Mouse (Mus musculus) forebrain, embryonic 10.5 days (tissue): ENCODE data around the gene Sqstm1. TPM values are rescaled to one million over a fixed set of nuclear protein-coding genes. Genes with fewer than 3 reads are reported as not detected.

Experiments
- DNase-seq: peaks from one replicate; pipeline ENCODE4 v3.0.0-alpha.2; 2017; ENCODE audit warnings: low spot score; ENCODE audit errors: extremely low spot score
- H3K27ac ChIP-seq: fragments of 300-500 bp; sonication (generic); 2 replicates; pipeline ENCODE4 v1.5.1; 2016; ENCODE audit warnings: mild to moderate bottlenecking
- H3K27me3 ChIP-seq: fragments of 300-500 bp; sonication (generic); 2 replicates; pipeline ENCODE4 v1.6.1; 2016; ENCODE audit warnings: mild to moderate bottlenecking; ENCODE audit not compliant: poor library complexity, severe bottlenecking
- H3K36me3 ChIP-seq: fragments of 300-500 bp; sonication (generic); replicated peaks from 2 replicates; pipeline ENCODE4 v1.6.1; 2016; ENCODE audit warnings: mild to moderate bottlenecking, moderate library complexity
- H3K4me1 ChIP-seq: fragments of 300-500 bp; sonication (generic); 2 replicates; pipeline ENCODE4 v1.6.1; 2016
- H3K4me3 ChIP-seq: fragments of 300-500 bp; sonication (generic); 2 replicates; pipeline ENCODE4 v1.5.1; 2016; ENCODE audit warnings: mild to moderate bottlenecking, moderate library complexity
- H3K9me3 ChIP-seq: fragments of 300-500 bp; sonication (generic); 2 replicates; pipeline ENCODE4 v1.6.1; 2016; ENCODE audit warnings: mild to moderate bottlenecking, moderate library complexity
- WGBS: fragments of 180-500 bp; shearing (Covaris S2); methylation state at CpG from one replicate; pipeline ENCODE4 v1.1.7; 2016; 5-methylcytosine and 5-hydroxymethylcytosine counted together
- polyA plus RNA-seq: library from polyadenylated mRNA; unstranded; fragments of >200 nt; fragmentation: Nextera tagmentation; extraction: Ambion mirVana; gene quantifications from 2 replicates; pipeline ENCODE4 v1.2.1, GENCODE M21; 2016

The Sqstm1 gene
- 117 and 122 TPM in 2 replicates for polyA plus RNA-seq

DNA sequence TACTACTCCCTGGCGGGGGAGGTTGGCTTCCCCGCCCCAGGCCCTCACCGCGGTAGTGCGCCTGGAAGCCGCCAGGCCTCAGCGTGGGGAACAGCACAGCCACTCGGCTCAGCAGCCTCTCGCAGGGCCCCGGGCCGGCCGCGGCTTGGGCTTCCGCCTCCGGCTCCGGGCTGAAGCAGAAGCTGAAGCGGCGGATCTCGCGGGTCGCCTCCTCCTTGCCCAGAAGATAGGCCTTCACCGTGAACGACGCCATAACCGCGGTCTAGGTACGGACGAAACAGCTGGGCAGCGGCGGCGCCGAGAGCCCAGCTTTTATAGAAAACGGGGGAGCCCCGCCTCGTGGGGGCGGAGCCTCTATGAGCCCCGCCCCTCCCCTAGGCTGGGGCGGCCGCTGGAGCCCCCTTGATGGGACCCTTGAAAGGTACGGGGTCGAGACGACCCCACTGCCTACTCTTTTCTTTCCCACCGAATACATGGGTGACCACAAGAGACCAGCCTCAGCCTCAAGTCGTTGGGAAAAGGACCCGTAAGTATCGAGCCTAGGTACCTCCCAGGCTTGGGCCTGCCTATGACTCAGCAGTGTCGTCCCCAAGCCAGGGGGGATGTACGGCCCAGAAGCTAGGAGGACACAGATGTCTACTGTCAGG is at the start of gene Sqstm1, which contains the start of gene Mgat4b:
Gene Sqstm1, minus strand, starts transcription at position 323 of the 647 bp plus-strand sequence.
Gene Mgat4b, plus strand, starts transcription at position 386 of the 647 bp plus-strand sequence.
- Histone ChIP-seq H3K36me3 (peaks cover 30% of the 10 kb centered on the region), H3K9me3 (no peaks in the 10 kb centered on the region), H3K4me3 (peak within 1 kb of the TSS; percentile 97), H3K4me1 (peaks cover 32% of the 10 kb centered on the region), H3K27ac (peak within 1 kb of the TSS; percentile 95), H3K27me3 (no peaks in the 10 kb centered on the region)
- peak; percentile 81 for DNase-seq
- under 1% methylated on average over 48 of the region's 48 CpGs for WGBS

DNA sequence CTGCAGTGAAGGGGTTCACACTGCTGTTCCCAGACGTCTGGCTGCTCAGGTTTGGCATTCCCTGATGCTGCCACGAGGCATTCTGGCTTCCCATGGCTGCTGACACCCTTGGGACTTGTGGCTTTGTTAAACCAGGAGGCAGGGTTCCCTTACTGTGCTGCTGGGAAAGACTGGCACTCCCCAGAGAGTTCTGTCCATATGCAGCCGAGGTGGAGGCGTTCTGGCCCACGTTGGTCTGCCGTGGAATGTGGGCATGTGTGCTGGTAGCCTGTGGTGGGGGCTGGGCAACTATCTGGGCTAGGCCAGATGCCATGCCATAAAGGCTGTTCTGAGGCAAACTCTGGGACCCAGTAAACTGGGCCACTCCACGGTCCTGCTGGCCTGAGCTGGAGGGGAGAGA is 47.7 kb upstream of the Sqstm1 start:
- DNase-seq: no peak
- H3K4me3 ChIP-seq: no peak overlapping the region
- H3K36me3 ChIP-seq: peaks cover 80% of the 10 kb centered on the region
- WGBS: 91% methylated on average over 7 of the region's 7 CpGs
- no peak overlapping the region for H3K27ac ChIP-seq
- no peaks in the 10 kb centered on the region for H3K27me3 ChIP-seq
- H3K4me1 ChIP-seq: peaks cover 2% of the 10 kb centered on the region; the same call in 1 of the 2 replicates
- no peaks in the 10 kb centered on the region for H3K9me3 ChIP-seq

DNA sequence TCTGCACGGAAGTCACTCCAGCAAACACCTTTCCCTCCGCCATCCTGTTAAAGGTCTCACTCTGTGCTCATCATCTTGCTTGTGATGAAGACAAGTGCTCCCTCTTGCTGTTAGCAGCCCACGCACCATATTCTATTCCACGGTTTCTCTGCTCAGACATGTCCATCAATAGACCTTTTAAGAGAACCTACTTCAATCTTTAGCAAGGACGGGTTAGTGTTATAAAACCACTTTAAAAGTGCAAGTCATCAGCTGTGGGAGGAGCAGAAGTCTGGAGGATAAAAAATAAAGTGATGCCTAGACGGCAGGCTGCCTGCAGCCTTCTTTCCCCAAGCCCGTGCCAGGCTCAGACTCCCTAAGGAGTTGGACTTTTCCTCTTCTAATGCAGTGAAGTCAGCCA is 46.0 kb upstream of the Sqstm1 start:
- Histone ChIP-seq H3K27ac (no peak overlapping the region), H3K4me1 (peaks cover 18% of the 10 kb centered on the region), H3K9me3 (no peaks in the 10 kb centered on the region), H3K36me3 (peaks cover 63% of the 10 kb centered on the region), H3K27me3 (no peaks in the 10 kb centered on the region), H3K4me3 (no peak overlapping the region)
- no peak for DNase-seq
- 93% methylated on average over 7 of the region's 7 CpGs for WGBS

DNA sequence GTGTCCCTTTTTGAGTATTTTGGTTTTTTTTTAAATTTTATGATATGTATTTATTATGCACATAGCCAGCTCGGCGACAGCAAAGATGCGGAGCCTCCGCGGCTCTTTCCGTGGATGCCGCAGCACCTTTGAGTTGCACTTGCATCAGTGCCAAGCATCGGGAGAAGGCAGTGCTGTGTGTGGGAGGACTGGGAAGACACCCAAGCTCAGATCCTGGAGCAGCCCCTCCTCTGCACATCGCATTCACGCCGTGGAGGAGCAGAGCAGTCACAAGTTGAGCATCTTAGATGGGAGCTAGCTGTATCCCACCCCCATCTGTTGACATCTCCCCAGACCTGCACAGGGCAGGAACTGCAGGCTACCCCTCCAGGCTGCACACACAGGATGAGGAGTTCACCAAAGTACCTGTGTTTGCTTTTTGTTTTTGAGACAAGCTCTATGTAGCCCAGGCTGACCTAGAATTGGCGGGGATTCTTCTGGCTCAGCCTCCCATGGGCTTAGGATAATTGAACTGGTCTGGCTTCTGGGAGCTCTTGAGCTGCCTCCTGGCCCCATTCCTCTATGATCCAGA is 43.5 kb upstream of the Sqstm1 start:
- no peak overlapping the region for H3K4me3 ChIP-seq
- WGBS: 89% methylated on average over 12 of the region's 12 CpGs
- H3K36me3 ChIP-seq: peaks cover 38% of the 10 kb centered on the region
- H3K4me1 ChIP-seq: peaks cover 18% of the 10 kb centered on the region
- no peak overlapping the region for H3K27ac ChIP-seq
- DNase-seq: no peak
- no peaks in the 10 kb centered on the region for H3K27me3 ChIP-seq
- H3K9me3 ChIP-seq: no peaks in the 10 kb centered on the region

DNA sequence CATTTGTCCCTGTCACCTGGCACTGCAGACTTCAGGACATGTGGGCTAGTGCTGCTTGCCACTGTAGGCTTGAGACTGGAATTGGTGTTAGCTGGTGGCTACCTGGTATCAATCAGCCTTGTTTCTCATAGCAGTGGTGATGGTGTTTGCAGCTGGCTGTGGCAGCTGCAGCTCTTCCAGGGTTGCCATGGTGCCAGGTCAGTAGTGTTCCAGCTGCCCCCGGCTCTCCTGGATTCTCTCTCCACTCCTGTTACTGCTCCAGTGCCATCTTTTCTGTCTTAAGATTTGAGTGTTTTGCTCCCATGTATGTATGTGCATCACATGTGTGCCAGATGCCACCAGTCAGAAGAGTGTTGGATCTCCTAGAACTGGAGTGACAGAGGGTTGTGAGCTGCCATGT is 42.8 kb upstream of the Sqstm1 start:
- no peak overlapping the region for H3K27ac ChIP-seq
- H3K4me3 ChIP-seq: no peak overlapping the region
- DNase-seq: no peak
- peaks cover 18% of the 10 kb centered on the region for H3K4me1 ChIP-seq
- 84% methylated on average over 1 of the region's 1 CpGs for WGBS
- H3K36me3 ChIP-seq: peaks cover 31% of the 10 kb centered on the region
- no peaks in the 10 kb centered on the region for H3K9me3 ChIP-seq
- no peaks in the 10 kb centered on the region for H3K27me3 ChIP-seq

DNA sequence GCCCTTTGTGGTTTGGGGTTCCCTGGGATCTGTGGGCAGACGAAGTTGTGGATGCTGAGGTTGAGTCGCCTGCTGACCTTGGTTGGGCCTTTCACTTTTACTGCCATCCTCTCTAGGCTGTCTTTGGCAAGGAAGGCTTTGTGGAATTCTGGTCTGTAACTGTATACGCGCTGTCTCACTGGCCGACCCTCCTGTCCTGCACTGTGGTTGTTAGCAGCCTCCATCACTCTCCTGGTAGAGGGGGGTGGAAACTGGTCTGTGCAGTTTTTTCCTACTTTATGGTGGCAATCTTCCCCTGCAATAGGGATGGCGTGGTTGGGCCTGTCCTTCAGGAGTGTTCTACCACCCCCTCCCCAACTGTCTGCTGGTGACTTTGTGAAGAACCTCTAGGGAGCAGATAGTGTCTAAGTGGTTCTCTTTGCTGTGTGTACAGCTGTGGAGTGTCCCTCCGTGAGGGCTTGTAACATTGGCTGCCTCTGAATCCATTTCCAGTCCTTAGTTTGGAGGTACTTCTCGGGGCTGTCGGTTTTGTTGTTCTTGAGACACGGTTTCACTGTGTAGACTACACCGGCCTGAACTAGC is 42.1 kb upstream of the Sqstm1 start:
- 80% methylated on average over 11 of the region's 11 CpGs for WGBS
- Histone ChIP-seq H3K27me3 (no peaks in the 10 kb centered on the region), H3K36me3 (peaks cover 25% of the 10 kb centered on the region), H3K9me3 (no peaks in the 10 kb centered on the region), H3K4me3 (no peak overlapping the region), H3K4me1 (peaks cover 18% of the 10 kb centered on the region), H3K27ac (peak overlapping the region; percentile 76)
- DNase-seq: no peak

DNA sequence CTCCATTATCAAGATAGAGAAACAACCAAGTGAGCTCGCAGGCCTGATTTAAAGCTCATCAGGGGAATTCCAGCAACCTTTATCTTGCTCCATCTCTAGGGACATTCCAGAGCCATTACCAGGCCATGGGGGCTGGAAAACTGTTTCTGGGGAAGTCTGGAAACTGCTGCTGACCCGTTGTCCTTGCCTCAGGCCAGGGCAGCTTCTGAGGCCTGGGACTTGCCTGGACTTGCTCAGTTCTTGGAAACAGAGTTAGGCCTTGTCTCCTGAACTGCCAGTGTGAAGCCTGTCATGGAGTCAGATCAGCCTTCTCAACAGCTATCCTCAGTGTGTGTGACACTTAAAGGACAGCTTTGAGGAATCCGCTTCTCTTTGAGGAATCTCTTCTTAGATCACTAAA is 41.5 kb upstream of the Sqstm1 start:
- 68% methylated on average over 3 of the region's 3 CpGs for WGBS
- H3K36me3 ChIP-seq: peaks cover 18% of the 10 kb centered on the region
- H3K27ac ChIP-seq: peak overlapping the region; percentile 76
- no peak overlapping the region for H3K4me3 ChIP-seq
- H3K4me1 ChIP-seq: peaks cover 18% of the 10 kb centered on the region
- H3K27me3 ChIP-seq: no peaks in the 10 kb centered on the region
- no peak for DNase-seq
- no peaks in the 10 kb centered on the region for H3K9me3 ChIP-seq

DNA sequence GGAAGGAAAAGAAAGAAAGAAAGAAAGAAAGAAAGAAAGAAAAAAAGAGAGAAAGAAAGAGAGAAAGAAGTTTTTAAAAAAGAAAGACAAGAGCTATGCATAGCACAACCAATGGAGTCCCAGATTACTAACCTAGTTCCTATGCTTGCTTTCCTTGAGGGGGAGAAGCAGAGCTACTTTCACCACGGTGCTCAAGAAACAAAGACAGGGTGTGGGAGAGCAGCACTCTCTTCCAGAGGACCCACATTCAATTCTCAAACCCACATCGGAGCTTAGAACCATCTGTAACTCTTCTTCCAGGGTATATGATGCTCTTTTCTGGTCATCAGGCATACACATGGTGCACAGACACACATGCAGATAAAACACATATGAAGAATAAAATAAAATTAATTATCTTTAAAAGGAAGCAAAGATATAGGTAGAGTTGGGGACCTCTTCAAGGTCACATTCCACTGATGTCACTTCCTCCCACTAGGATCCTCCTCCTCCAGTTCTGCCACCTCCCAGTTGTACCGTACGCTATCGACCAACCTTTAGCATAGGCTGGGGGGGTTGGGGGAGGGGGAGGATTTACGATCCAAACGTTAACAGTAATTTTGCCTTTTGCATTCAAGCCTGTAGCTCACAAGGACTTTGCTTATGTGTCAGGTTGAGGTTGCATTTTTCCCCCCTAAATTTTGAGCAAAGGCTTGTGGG is 38.0 kb upstream of the Sqstm1 start:
- no peaks in the 10 kb centered on the region for H3K27me3 ChIP-seq
- WGBS: 85% methylated on average over 7 of the region's 7 CpGs

DNA sequence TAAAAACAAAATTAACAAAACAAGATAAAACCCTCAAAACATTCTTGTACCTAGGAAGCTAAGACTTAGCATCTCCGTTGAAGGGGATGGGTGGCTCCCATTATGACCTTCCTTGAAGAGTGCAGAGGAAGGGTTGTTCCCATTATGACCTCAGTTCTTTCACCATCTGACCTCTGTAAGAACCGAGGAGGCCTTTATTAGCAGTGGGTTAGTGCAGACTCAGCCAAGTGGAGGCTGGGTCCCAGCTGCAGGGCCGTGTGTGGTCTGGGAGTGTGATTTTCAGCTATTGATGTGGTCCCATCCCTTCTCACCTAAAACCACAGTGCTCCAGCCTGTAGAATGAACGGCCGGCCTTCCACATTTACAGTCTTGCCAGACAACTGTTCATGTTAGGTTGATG is 34.6 kb upstream of the Sqstm1 start:
- Histone ChIP-seq H3K4me1 (no peaks in the 10 kb centered on the region), H3K9me3 (no peaks in the 10 kb centered on the region), H3K36me3 (no peaks in the 10 kb centered on the region), H3K27ac (no peak overlapping the region), H3K27me3 (no peaks in the 10 kb centered on the region), H3K4me3 (no peak overlapping the region)
- no peak for DNase-seq
- WGBS: 80% methylated on average over 5 of the region's 5 CpGs

More for the DNA sequence above, 38.0 kb upstream of the Sqstm1 start:
- Histone ChIP-seq H3K4me1 (peaks cover 18% of the 10 kb centered on the region), H3K9me3 (no peaks in the 10 kb centered on the region), H3K4me3 (no peak overlapping the region), H3K27ac (no peak overlapping the region), H3K36me3 (no peaks in the 10 kb centered on the region)
- DNase-seq: no peak

DNA sequence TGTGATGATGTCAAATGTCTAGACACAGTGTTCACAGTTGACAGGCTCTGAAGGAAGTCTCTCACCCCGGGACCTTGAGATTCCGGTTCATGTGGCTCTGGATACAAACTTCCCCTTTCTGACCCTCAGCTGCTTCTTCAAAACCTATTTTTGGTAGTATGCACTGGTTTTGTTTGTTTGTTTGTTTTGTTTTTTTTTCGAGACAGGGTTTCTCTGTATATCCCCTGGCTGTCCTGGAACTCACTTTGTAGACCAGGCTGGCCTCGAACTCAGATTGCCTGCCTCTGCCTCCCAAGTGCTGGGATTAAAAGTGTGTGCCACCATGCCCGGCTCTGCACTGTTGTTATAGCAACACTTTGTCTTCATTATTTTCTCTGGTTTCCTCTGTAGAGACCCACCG is 33.3 kb upstream of the Sqstm1 start:
- no peaks in the 10 kb centered on the region for H3K4me1 ChIP-seq
- no peak for DNase-seq
- no peaks in the 10 kb centered on the region for H3K9me3 ChIP-seq
- peaks cover 9% of the 10 kb centered on the region for H3K27me3 ChIP-seq
- no peaks in the 10 kb centered on the region for H3K36me3 ChIP-seq
- H3K27ac ChIP-seq: no peak overlapping the region
- 86% methylated on average over 6 of the region's 6 CpGs for WGBS
- no peak overlapping the region for H3K4me3 ChIP-seq

DNA sequence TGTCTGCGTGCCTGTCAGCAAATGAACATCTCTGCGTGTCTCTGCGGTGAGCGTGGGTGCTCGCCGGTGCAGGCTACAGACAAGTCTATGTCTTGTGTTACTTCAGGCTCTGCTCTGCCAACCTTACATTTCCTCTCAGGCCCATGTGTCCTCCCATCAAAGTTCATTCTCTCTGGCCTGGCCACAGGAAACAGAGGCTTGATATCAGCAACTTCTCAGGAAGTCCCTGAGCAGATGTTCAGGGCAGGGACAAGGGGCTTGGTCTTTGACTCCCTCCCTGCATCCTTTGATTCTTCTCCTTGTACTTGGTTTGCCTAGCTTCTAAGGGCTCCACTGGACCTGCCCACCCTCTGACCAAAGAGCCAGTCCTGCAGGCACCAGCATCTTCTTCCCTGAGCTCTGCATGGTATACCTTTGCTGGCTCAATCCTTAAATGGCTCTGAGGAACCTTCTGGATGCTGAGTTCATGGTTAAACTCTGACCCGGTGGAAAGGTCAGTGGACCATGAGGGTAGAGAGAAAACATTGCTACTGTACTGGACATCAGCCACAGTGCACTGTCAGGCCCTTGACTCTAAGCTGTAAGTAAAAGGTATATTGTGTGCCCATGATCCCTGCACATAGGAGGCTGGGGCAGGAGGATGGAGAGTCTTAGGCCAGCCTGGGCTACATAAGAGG is 29.7 kb upstream of the Sqstm1 start:
- WGBS: 91% methylated on average over 7 of the region's 7 CpGs

More for the DNA sequence above, 29.7 kb upstream of the Sqstm1 start:
- Histone ChIP-seq H3K27me3 (peaks cover 44% of the 10 kb centered on the region), H3K36me3 (no peaks in the 10 kb centered on the region), H3K27ac (no peak overlapping the region), H3K4me1 (peaks cover 20% of the 10 kb centered on the region), H3K4me3 (no peak overlapping the region), H3K9me3 (no peaks in the 10 kb centered on the region)
- DNase-seq: no peak
